Mouse (Mus musculus): ENCODE results near the gene Vmp1.

Gene Vmp1

DNA sequence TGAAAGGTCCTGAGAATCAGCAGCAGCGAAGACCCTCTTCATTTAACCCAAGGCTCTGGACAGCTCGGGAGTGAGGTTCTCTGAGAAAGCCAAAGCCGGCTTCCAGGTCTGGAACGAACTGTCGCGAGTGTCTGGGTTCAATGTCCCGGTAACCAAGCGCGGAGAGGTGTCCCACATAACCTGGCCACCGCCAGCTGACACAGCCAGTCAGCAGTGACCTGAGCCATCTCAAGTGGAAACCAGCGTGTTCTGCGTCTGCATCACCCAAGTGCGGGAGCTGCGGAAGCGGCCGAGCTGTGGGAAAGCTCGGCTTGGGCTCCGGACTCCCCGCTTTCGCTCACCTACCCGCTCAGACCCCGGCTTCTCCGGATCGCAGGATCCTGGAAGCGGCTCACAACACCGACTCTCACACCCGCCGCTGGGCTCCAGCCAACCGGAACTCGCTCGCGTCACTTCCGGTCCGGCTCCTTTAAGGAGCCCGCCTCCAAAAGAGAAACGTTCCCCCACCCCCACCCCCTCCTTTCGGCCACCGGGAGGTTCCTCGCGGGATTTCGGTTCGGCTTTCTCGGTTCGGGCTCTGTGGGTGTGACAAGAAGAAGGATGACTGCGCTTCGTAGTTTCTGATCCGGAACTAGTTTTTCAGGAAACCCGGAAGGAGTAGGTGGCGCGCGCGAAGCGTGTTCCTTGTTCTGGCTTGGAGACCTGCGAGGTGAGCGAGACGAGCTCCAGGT is at the start of gene Vmp1, which contains the start of gene Ptrh2:
Gene Vmp1, minus strand, starts transcription at position 442 of the 731 bp plus-strand sequence.
Gene Ptrh2, plus strand, starts transcription at position 591 of the 731 bp plus-strand sequence.
- DNase-seq (ENCODE audit: low read depth in 2 of 2, low spot score in 2 of 2), result peak; percentile 76 to 80

DNA sequence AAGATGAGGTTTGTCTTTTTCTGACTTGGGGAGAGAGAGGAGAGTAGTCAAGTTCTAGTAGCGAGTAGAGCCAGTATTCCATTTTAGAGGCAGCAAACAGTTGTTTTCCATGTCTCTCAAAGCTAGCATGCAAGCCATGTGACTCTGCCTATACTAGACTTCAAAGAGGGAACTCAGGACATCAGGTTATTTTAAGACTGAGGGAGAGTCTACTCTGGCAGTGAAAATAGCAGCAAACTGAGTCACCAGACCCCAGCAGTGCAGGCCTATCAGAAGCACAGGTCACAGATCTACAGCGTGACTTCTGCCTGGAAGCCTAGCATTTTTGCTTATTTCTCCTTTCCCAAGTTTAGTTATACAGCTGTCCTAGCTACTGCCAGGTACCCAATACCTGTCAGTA is 47.8 kb upstream of the Vmp1 start:
- DNase-seq (ENCODE audit: low read depth in 2 of 2, low spot score in 2 of 2), result no peak

DNA sequence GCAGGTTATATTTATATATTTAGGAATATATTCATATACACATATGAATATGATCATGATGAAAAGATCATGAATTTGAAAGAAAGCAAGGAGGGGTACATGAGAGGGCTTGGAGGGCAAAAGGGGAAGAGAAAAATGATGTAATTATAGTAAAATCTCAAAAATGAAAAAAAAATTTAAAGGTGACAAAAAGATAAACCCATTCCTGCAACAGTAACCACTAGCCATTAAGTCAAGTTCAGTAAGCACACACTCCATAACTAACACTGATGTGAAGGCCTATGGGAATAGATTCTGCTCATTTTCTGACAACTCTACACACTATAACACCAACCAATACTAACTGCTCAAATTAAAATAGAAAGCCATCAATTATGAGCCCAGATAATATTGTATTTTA is 42.0 kb upstream of the Vmp1 start:
- no peak for DNase-seq (ENCODE audit: low read depth in 2 of 2, low spot score in 2 of 2)

DNA sequence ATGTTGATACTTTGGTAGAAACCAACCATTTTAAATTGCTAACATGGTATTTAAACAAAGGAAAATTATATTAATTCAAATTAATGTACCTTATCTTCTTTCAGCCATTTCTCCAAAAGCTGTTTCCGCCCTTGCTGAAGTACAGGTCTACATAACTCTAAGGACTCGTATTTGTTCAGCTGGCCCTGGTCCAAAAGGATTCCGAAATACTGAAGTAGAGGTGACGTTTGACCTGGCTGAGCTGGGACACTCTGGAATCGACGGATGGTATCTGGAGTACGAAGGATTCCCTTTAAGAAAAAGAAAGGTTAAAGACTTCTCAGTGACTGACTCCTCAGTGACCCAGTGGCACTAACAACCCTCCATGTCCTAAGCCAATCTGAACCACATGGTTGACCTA is 41.3 kb upstream of the Vmp1 start:
- no peak for DNase-seq (ENCODE audit: low read depth in 2 of 2, low spot score in 2 of 2)

DNA sequence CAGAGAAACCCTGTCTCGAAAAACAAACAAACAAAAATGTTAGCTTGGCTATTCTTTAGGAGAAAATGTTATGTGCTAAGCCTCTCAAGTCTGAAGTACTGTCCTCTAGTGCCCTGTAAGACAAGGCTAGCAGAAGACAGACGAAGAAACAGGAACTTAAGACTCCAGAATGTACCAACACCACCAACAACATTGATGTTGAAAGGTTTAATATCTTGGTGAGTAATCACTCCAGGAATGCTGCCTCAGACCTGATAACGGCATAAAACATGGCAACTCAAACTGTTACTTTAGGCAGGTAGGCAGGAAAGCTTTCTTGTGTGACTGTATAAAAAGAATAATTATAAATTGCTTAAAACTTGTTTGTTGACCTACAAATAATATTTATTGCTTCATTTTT is 40.4 kb upstream of the Vmp1 start:
- DNase-seq (ENCODE audit: low read depth in 2 of 2, low spot score in 2 of 2), result no peak

DNA sequence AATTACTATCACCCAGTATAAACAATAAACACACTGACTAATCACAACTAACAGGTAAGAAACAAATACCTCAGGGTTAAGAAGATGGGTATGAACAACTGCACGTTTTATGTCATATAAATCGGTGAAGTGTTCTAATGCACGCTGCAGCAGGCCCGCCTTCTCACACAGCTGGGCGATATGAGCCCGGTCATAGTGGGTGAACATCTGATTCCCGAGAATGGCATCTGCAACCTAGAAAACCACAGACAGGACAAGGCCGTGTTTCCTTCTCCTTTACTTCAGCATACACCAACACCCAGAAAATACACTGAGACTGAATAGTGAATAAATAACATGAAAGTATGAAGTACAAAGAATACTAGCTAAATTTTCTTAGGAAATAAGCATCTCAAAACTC is 35.8 kb upstream of the Vmp1 start:
- DNase-seq (ENCODE audit: low read depth in 2 of 2, low spot score in 2 of 2), result no peak

DNA sequence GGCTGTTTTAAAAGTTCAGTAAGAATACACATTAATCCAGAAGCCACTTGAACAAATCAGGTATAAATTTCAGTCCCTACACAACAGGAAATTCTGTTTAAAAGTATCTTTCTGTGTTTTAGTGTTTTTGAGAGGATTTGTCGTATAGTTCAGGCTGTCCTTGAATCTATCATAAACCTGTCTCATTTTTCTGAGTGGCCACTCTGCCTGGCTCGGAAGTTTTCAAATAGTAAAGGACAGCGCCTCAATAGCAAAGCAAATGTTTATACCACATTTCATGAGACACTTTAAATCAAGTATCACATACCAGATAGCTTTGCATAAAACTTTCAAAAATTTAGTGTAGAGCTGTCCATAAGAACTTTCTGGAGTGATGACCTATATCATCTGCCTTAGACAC is 34.7 kb upstream of the Vmp1 start:
- DNase-seq (ENCODE audit: low read depth in 2 of 2, low spot score in 2 of 2), result no peak

DNA sequence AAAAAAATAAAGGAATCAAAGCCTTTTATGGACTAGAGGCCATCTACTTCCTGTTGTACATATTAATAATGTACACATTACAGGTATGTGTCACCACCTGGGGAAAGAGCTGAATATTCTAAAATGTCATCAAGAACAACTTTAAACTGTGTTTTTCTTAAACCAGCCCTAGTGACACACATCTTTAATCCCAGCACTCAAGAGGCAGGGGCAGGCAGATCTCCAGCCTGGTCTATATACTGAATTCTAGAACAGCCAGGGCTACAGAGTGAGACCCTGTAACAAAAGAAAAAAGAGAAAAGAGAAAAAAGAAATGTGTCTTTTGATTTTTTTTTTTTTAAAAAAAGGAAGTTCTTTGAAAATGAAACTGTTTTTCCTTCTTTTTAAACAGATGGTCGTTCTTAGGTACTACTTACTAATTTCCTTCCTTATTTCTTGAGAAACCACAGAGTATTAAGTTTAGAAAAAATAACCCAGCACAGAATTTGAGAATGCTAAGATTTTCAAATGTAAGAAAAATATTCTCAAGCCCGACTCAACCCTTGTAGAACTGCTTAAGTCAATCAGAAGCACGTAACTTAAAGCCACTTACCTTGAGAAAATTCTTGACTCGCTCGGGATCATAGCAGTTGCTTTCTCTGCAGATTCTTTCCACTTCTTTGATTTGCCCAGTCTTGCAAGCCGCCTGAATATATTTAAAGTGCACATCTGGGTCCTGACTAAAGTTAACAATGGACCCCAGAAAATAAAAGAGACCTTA is 33.9 kb upstream of the Vmp1 start:
- DNase-seq (ENCODE audit: low read depth in 2 of 2, low spot score in 2 of 2), result no peak

DNA sequence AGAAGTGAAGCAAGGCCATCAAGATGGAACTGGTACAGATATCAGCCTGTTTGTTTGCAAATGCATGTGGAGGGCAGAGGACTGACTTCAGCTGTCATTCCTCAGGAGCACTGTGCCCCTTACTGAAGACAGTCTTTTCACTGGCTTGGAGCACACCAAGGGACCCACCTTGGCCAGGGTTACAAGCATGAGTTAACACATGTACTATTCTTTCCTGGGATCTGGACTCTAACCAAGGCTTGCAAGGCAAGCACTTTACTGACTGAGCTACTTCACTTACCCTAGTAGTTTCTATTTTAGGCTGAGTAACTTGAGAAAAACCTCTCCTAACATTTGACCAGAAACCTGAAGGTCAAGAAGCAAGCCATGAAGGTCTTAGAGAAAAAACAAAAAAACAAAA is 31.0 kb upstream of the Vmp1 start:
- no peak for DNase-seq (ENCODE audit: low read depth in 2 of 2, low spot score in 2 of 2)

DNA sequence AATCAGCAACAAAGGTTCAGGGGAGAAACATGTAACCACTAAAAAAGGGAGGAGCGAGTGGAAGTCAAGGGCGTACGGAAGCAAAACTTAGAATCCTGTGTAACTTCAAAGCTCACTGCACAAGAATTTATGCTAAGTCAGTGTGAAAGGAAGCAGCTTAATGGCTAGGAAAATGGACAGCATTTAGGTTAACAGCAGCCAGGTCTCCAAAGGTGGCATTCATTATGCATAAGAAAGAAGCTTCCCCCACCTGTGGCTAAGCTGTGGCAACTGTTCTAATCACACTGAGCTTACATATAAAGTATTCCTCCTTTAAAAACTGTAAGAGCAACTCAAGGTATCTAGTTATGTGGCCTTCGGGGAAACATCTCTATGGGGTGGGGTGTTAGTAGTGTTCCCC is 17.5 kb upstream of the Vmp1 start:
- no peak for DNase-seq (ENCODE audit: low read depth in 2 of 2, low spot score in 2 of 2)

DNA sequence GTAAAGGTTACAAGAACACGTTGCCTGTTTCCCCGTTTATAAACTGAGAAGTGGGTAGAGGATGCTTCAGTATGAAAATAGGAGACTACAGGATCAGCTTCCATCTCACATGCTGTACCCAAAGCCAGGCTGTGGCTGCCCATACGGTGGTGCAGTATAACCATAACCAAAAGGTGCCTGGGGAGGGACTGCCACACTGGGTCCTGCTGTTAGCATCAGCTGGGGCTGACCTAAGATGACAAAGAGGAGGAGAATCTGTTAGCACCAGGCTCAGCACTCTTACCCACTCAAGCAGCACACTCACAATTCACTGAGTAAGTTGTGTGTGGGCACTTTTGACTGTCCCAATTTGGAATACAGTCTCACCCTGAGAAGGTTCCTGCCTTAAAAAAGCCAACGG is 11.8 kb upstream of the Vmp1 start:
- DNase-seq (ENCODE audit: low read depth in 2 of 2, low spot score in 2 of 2), result no peak

DNA sequence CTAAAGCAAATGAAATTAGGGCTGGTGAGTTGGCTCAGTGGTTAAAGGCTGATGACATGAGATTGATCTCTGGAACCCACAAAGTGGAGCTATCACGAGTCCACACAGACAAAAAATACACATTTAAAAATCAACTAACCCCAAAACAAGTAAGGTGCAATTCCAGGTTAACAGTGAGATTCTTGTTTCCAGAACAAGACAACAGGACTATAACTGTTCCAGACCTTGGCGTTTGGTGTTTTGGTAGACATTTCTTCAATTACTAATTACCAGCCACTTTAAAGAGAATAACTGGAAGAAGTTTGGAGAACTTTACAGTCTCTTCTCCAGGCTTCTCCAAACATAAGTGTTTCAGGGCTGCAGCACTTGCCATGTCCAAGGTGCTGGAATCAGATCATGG is 8.9 kb upstream of the Vmp1 start:
- no peak for DNase-seq (ENCODE audit: low read depth in 2 of 2, low spot score in 2 of 2)

DNA sequence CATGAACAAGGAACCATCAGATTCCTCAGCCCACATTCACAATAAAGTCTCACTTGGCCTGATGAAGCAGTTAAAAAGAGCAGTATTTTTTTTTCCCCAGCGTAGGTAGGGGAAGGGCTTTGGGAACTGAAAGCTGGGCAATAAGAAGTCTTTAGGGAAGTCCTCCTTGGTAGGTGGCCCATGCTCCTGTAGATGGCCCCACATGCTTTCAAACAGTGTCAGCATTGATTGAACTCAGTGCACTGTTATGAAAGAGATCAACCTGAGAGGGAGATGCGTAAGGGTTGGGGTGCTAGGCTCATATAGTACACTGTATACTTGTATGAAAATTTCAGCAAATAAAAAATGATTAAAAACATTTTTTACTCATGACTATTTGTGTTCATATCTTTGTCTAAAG is 8.3 kb upstream of the Vmp1 start:
- no peak for DNase-seq (ENCODE audit: low read depth in 2 of 2, low spot score in 2 of 2)

DNA sequence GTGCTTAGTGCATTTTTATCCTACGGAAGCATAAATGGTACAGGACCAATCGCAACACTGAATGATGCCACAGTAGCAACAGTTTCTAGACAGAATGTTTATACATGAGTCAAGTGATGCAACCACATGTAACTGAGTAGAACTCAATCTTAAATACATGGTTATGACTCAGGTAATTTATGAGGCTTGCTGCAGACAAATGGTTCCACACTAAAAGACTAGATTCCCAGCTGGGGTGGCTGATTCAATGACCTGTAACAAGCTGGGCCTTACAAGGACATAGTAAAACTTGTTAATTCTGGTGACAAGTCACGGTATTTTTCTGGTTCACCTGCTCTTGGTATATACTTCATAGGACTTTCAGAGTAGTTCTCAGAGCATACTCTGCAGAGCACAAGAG is 7.8 kb upstream of the Vmp1 start:
- no peak for DNase-seq (ENCODE audit: low read depth in 2 of 2, low spot score in 2 of 2)

DNA sequence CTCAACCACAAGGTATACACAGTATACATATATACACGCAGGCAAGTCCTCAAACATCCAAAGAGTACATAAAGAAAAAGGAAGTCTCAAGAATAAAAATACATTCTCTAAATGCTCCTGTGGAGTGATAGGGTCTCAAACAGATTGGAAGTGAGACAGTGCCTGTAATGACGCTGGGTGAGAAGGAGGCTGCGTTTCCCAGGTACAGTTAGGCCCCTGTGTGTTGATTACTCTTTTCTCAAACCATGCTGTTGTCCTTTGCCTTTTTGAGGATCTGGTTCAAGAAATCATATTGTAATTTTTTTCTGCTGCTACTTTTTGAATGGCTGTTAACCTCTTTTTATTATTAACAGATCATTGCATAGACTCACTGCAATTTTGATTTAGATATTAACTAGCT is 6.7 kb upstream of the Vmp1 start:
- no peak for DNase-seq (ENCODE audit: low read depth in 2 of 2, low spot score in 2 of 2)

DNA sequence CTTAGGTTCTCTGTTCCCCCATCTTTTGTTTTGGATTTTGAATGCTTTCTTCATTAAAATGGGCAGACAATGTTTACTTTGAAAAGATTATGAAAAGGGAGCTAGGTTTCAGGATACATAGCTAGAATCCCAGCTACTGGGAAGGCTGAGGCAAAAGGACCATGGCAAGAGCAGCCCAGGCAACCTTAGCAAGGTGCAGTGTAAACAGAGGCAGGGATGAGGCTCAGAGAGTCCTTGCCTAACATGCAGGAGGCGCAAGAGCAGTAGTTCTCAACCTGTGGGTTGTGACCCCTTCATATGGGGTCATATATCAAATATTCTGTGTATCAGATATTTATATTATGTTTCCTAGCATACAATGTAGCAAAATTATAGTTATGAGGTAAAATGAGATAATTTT is 1.7 kb upstream of the Vmp1 start:
- no peak for DNase-seq (ENCODE audit: low read depth in 2 of 2, low spot score in 2 of 2)

DNA sequence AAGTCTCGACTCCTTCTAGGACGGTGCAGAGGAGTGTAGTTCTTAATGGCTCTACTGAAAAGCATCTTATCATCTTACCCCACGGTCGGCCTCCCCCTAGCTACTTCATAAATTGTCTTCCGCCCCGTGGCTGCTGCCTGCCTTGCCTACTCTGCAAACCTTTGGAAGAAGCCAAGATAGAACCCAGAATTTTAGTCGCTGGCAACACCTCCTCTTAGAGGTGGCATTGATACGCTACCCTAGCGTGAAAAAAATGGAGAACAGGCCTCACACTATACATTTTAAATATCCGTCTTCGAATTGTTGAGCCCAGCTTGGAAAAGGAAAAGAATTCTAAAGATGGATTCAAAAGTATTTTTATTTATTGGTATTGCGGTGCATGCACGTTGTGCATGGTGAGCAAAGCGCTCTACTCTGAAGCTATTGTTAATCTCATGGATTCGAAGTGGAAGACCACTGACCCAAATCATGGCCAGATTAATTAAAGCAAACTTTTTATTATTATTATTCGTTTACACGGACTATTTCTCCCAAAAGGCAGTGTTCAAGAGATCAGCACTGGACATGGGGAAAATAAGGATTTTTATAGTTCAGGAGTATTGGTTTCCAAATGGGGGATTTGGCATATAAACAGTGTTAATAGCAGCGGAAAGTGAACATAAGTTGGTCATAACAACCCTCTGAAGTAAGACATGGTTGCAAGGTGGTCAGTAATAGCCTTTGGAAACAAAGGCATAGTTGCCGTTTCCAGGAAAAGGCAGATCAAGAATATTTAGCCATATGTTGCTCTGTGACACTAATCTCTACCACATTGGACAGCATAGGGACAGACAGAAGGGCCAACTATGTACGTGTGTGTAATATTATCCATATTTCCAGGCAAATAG is 733 bp upstream of the Vmp1 start:
- DNase-seq (ENCODE audit: low read depth in 2 of 2, low spot score in 2 of 2), result no peak

DNA sequence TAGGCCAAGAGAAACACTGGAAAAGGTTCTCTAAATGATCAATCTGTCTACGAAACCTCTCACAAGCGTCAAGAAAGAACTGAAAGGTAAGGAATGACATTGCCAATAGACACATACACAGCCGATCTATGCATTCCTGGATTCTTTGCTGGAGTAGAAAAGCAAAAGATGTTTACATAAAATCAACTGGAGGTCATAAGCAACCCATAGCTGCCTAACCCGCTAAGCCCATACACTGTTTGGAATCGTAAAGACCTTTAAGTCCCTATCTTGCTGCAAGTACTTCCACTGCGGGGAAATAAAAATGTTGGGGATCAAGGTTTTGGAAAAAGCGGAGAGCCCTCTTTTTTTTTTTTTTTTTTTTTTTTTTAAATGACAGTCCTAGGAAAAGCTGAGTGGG is 775 bp downstream of the Vmp1 start:
- DNase-seq (ENCODE audit: low read depth in 2 of 2, low spot score in 2 of 2), result no peak

DNA sequence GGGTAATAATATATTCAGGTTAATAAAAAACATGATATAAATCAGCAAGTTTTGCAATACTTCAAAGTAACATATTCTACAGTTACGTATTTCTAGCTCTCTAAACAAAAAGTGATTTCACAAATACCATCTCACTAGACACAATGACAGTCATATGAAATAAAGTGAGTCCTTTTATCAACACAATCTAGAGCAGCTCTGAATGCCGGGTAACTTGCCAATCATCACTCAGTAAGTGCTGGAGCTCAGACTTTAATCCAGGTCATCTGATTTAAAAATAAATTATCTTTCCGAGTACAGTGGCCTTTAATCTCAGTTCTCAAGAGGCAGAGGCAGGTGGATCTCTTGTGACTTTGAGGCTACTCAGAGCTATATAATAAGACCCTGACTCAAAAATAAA is 2.2 kb downstream of the Vmp1 start:
- DNase-seq (ENCODE audit: low read depth in 2 of 2, low spot score in 2 of 2), result no peak

DNA sequence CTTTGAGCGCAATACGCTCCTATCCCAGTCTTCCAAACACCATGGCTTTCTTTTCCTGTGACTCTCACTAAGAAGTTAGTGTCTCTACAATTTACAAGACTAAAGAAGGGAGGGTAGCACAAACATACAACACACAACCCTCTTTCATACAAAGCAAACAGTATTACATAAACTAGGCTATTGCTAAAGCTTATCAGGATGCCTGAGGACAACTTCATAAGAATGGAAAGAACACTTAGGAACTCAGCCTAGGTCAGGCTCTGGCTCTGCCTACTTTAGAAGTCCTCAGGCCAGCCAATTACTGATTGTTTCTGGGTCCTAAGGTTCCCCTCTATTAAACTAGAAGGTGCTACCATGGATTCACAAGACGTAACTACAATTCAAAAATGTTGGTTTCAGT is 2.9 kb downstream of the Vmp1 start:
- no peak for DNase-seq (ENCODE audit: low read depth in 2 of 2, low spot score in 2 of 2)

DNA sequence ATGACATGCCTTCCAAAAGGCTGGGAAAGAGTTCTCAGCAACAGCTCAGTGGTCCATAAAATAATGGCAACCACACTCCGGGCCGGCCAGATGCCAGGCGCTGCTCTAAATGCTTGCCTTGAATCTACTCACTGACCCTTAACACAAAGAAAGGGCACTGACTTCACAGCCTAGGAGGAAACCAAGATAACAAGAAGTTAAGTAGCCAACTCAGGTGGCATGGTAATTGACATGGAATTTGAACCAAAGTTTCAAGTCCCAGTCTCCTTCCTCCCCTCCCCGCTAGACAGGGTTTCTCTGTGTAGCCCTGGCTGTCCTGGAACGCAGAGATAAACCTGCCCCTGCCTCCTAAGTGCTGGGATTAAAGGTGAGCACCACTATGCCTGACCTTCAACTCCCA is 4.7 kb downstream of the Vmp1 start:
- no peak for DNase-seq (ENCODE audit: low read depth in 2 of 2, low spot score in 2 of 2)

DNA sequence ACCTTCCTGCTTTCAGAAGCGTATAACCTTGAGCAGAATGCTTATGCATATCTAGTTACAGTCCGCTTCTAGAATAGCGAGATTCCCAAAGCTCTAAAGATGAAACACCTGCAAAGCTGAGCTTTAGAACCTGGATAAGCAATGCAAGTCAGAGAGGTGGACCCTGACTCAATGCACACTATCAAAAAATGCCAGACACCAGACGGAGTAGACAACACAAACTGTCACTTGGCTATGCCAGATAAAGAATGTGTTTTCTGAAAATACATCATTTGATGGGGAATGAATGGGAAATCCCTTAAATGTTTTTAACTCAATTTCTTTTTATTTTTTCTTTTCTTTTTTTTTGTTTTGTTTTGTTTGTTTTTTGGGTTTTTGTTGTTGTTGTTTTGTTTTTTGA is 8.1 kb downstream of the Vmp1 start:
- DNase-seq (ENCODE audit: low read depth in 2 of 2, low spot score in 2 of 2), result no peak

Data from CD8-positive naive resting alpha-beta T cell, adult 2 months (primary cell).